ENCODE assay signal across 8 mouse cellular contexts in the genomic region with DNA sequence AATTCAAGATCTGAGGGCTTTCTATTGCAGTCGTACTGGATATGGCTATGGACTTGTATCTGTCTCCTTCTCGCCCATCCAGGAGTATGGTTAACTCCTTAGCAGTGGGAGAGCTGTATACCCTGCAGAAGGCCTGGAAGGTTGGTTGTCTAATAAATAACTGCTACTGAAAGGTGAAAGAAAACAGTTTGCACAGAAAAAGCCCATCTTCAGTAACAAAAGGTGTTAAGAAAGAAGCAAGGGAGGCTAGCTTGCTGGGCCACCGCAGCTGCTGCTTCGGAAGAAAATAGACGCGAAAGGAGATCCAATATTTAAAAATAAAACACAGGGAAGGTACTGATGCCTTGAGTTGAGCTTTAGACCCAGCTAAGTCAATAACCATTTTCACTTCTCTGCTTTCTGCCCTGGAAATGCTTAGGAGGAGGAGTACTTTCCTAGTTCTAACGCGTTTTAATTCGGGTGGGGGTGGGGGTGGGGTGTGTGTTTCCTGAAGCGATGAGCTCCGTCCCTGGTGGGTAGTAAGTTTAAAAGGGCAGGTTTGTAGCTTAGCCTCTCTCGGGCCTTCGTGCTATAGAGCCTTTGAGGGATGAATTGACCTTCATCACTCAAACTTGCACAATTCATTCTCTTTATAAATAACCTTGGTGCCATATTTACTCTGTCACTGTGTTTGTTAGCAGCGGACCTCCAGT. TPM values are rescaled to one million over a fixed set of nuclear protein-coding genes. Genes with fewer than 3 reads are reported as not detected.
A peak's percentile ranks its signal among the peaks of the same experiment; 100 is the strongest.
DNase-seq lines count a peak whose midpoint lies in the region; ATAC-seq and TF ChIP-seq lines count a peak whose summit lies in the region.

No protein-coding gene starts in this region.

- H3K36me3 ChIP-seq in thymus, adult 2 months (ENCODE audit: control insufficient read depth, insufficient read depth, low read length): no peaks in the 10 kb centered on the region
- no peaks in the 10 kb centered on the region for H3K36me3 ChIP-seq in midbrain, embryonic 14.5 days (ENCODE audit: control insufficient read depth, insufficient read depth, low read length)

- peak overlapping the region; percentile 74 for H3K9ac ChIP-seq in midbrain, embryonic 14.5 days (replicated peaks; ENCODE audit: low read length)

- peak overlapping the region; percentile 84; the same call in 1 of the 2 replicates for H3K4me3 ChIP-seq in thymus, adult 2 months (ENCODE audit: control insufficient read depth, insufficient read depth, low read length)
- H3K4me3 ChIP-seq in midbrain, embryonic 14.5 days (replicated peaks; ENCODE audit: low read depth, low read length): peak overlapping the region; percentile 69

- H3K4me1 ChIP-seq in thymus, adult 2 months (replicated peaks; ENCODE audit: control insufficient read depth, insufficient read depth, low read length): 0 out of 2 replicates have a peak, but pooled peaks cover 4% of the 10 kb centered on the region
- peaks cover 6% of the 10 kb centered on the region; the same call in 1 of the 2 replicates for H3K4me1 ChIP-seq in midbrain, embryonic 14.5 days (ENCODE audit: control insufficient read depth, insufficient read depth, low read length)

- WGBS in thymus, adult 2 months: 31% methylated on average over 14 of the region's 14 CpGs
- 16% methylated on average over 14 of the region's 14 CpGs for WGBS in midbrain, embryonic 14.5 days

- no peak for TF ChIP-seq CTCF in thymus, adult 2 months (IDR thresholded peaks at IDR 0.05; ENCODE audit: borderline replicate concordance, control insufficient read depth, extremely low read depth, insufficient read depth, low read length, poor library complexity)

- TF ChIP-seq POLR2A in thymus, adult 2 months (IDR thresholded peaks at IDR 0.05; ENCODE audit: control insufficient read depth, extremely low read depth, insufficient read depth, low read length, poor library complexity): no peak

- no peak overlapping the region for H3K27ac ChIP-seq in thymus, adult 2 months (ENCODE audit: control insufficient read depth, insufficient read depth, low read length)
- peak overlapping the region; percentile 75 for H3K27ac ChIP-seq in midbrain, embryonic 14.5 days (replicated peaks; ENCODE audit: low read depth, low read length)

- peak overlapping the region; percentile 74 for H3K4me2 ChIP-seq in midbrain, embryonic 14.5 days (ENCODE audit: low read length)

- DNase-seq in embryo, embryonic 10.5 days (ENCODE audit: low spot score): peak; percentile 17
- no peak for DNase-seq in embryo, embryonic 11 days
- DNase-seq in thymus, adult 2 months: no peak
- no peak for DNase-seq in thymus, postnatal 10 days (ENCODE audit: low spot score in 2 of 2)
- peak; percentile 48 for DNase-seq in induced T-regulatory cell, adult 2 months (ENCODE audit: low read depth)
- DNase-seq in midbrain, embryonic 14.5 days: peak; percentile 41
- DNase-seq in urinary bladder, postnatal 10 days (ENCODE audit: low spot score): no peak
- DNase-seq in gastrocnemius, postnatal 4 days (ENCODE audit: low spot score in 2 of 2): no peak

- H3K9me3 ChIP-seq in midbrain, embryonic 14.5 days (ENCODE audit: control insufficient read depth, low read length): no peaks in the 10 kb centered on the region

- peak; percentile 43 for ATAC-seq in midbrain, embryonic 14.5 days (ENCODE audit: low FRiP score, low TSS enrichment)

- H3K27me3 ChIP-seq in thymus, adult 2 months (ENCODE audit: control insufficient read depth, insufficient read depth, low read length): no peaks in the 10 kb centered on the region
- H3K27me3 ChIP-seq in midbrain, embryonic 14.5 days (ENCODE audit: control insufficient read depth, insufficient read depth, low read length): no peaks in the 10 kb centered on the region

RNA-seq across cellular contexts. Expression of gene Usp45, which starts 0.6 kb away (rescaled TPM):
- 5.6 and 5.8 TPM in 2 replicates for polyA plus RNA-seq in thymus, adult 2 months (2012; rRNA removed)
- 10.4 and 12.3 TPM in 2 replicates for polyA plus RNA-seq in midbrain, embryonic 14.5 days (2014; fragmentation: Nextera tagmentation; extraction: Ambion mirVana)
- total RNA-seq in gastrocnemius, postnatal 4 days (2021): 10 to 100 TPM; 14.1 to 18.6 TPM

RNA-seq across cellular contexts. Expression of gene Tstd3, which starts 0.7 kb away (rescaled TPM):
- polyA plus RNA-seq in thymus, adult 2 months (2012; rRNA removed): 0.88 and 0.89 TPM in 2 replicates
- 20.0 and 26.9 TPM in 2 replicates for polyA plus RNA-seq in midbrain, embryonic 14.5 days (2014; fragmentation: Nextera tagmentation; extraction: Ambion mirVana)
- total RNA-seq in gastrocnemius, postnatal 4 days (2021): 1 to 10 TPM; 7.3 to 9.5 TPM

RNA-seq across cellular contexts. Expression of gene Ccnc, which starts 38.8 kb away (rescaled TPM):
- 5.0 and 6.6 TPM in 2 replicates for polyA plus RNA-seq in thymus, adult 2 months (2012; rRNA removed)
- polyA plus RNA-seq in midbrain, embryonic 14.5 days (2014; fragmentation: Nextera tagmentation; extraction: Ambion mirVana): 78.0 and 80.0 TPM in 2 replicates
- total RNA-seq in gastrocnemius, postnatal 4 days (2021): 10 to 100 TPM; 15.5 to 16.3 TPM

Comparison
In these comparisons a context has a peak if more than half of its experiments do, and no peak if none do; other contexts are left out.
1. DNase-seq: peak in embryo, embryonic 10.5 days (single experiment), induced T-regulatory cell, adult 2 months (single experiment) and midbrain, embryonic 14.5 days (single experiment); none in embryo, embryonic 11 days (single experiment), thymus, adult 2 months (single experiment), thymus, postnatal 10 days (0 of 2), urinary bladder, postnatal 10 days (single experiment) and gastrocnemius, postnatal 4 days (0 of 2).
2. RNA of gene Tstd3, which starts 0.7 kb away (polyA plus RNA-seq): 20.0 to 26.9 TPM in midbrain, embryonic 14.5 days; 0.88 to 0.89 TPM in thymus, adult 2 months; every median in the first group is over 10 times any median in the second.
3. RNA of gene Ccnc, which starts 38.8 kb away (polyA plus RNA-seq): 78.0 to 80.0 TPM in midbrain, embryonic 14.5 days; 5.0 to 6.6 TPM in thymus, adult 2 months; every median in the first group is over 10 times any median in the second.